Mouse (Mus musculus): ENCODE measurements around the gene Trim44. TPM values are rescaled to one million over a fixed set of nuclear protein-coding genes. Genes with fewer than 3 reads are reported as not detected.
A peak's percentile ranks its signal among the peaks of the same experiment; 100 is the strongest.

Trim44 gene
- polyA plus RNA-seq, 1 experiment, result 35.6 TPM

- 40% methylated on average over 48 of the region's 48 CpGs for WGBS
- no peak overlapping the region for H3K27ac ChIP-seq (ENCODE audit: control insufficient read depth, insufficient read depth, low read length)
- DNase-seq, result no peak
Measured at GRCm38 (mm10) chr2:102399864-102400604, 7.6 kb downstream of the Trim44 start.

DNA sequence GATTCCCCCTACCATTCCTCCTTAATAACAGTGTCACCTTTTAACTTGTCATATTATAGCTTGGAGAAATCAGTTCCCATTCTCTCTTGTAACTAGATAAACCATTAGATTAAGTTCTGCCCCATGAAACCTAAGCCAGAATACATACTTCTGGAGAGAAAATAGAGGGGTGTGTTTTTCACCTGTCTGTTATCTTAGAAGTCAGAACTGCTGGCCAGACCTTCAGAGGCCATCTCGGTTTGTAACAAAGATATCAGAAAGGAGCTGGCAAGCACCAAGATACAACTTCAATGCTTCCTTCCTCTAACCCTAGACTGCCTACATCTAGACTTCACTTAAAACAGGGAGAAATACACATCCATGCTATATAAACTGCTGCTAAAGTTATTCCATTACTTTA lies 11.1 kb downstream of the Trim44 start:
- DNase-seq, result no peak
- WGBS, result 80% methylated on average over 1 of the region's 1 CpGs
- no peaks in the 10 kb centered on the region for H3K36me3 ChIP-seq (ENCODE audit: control insufficient read depth, insufficient read depth, low read length)
- H3K27ac ChIP-seq (ENCODE audit: control insufficient read depth, insufficient read depth, low read length), result no peak overlapping the region
- H3K27me3 ChIP-seq (ENCODE audit: control insufficient read depth, insufficient read depth, low read length), result no peaks in the 10 kb centered on the region
- no peak for TF ChIP-seq CTCF (IDR thresholded peaks at IDR 0.05; ENCODE audit: borderline replicate concordance, control insufficient read depth, extremely low read depth, insufficient read depth, low read length, poor library complexity)
- no peak for TF ChIP-seq POLR2A (IDR thresholded peaks at IDR 0.05; ENCODE audit: control insufficient read depth, extremely low read depth, insufficient read depth, low read length, poor library complexity)
- H3K4me3 ChIP-seq (ENCODE audit: control insufficient read depth, insufficient read depth, low read length), result no peak overlapping the region
- peaks cover 8% of the 10 kb centered on the region for H3K4me1 ChIP-seq (replicated peaks; ENCODE audit: control insufficient read depth, insufficient read depth, low read length)

More at GRCm38 (mm10) chr2:102399864-102400604, 7.6 kb downstream of the Trim44 start:
- Histone ChIP-seq H3K27me3 (ENCODE audit: control insufficient read depth, insufficient read depth, low read length) (no peaks in the 10 kb centered on the region), H3K4me3 (ENCODE audit: control insufficient read depth, insufficient read depth, low read length) (peak overlapping the region; percentile 60), H3K4me1 (replicated peaks; ENCODE audit: control insufficient read depth, insufficient read depth, low read length) (peaks cover 7% of the 10 kb centered on the region), H3K36me3 (ENCODE audit: control insufficient read depth, insufficient read depth, low read length) (no peaks in the 10 kb centered on the region)
- TF ChIP-seq POLR2A (IDR thresholded peaks at IDR 0.05; ENCODE audit: control insufficient read depth, extremely low read depth, insufficient read depth, low read length, poor library complexity), result no peak
- TF ChIP-seq CTCF (IDR thresholded peaks at IDR 0.05; ENCODE audit: borderline replicate concordance, control insufficient read depth, extremely low read depth, insufficient read depth, low read length, poor library complexity), result peak; percentile 46; the same call in 1 of the 2 replicates

DNA sequence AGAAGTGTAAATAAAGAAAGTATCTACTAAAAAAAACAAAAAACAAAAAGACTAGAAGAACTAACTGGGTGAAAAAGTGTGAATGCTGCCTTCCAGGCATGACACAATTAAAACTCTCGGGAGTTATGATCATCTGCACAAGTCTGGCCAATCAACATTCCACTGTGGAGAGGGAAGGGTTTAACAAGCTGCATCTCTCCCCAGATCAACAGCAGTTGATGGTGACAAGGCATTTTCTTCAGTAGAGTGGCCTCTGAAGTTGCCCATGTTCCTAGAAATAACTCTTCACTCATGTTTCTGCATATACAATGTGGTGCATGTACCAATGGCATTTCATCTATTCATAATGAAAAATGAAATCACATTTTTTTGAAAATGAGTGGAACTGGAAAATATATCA lies 14.2 kb downstream of the Trim44 start:
- WGBS, result 93% methylated on average over 1 of the region's 1 CpGs
- TF ChIP-seq CTCF (IDR thresholded peaks at IDR 0.05; ENCODE audit: borderline replicate concordance, control insufficient read depth, extremely low read depth, insufficient read depth, low read length, poor library complexity) (no peak), POLR2A (IDR thresholded peaks at IDR 0.05; ENCODE audit: control insufficient read depth, extremely low read depth, insufficient read depth, low read length, poor library complexity) (no peak)
- Histone ChIP-seq H3K4me1 (replicated peaks; ENCODE audit: control insufficient read depth, insufficient read depth, low read length) (peaks cover 2% of the 10 kb centered on the region; the same call in 1 of the 2 replicates), H3K4me3 (ENCODE audit: control insufficient read depth, insufficient read depth, low read length) (no peak overlapping the region), H3K27ac (ENCODE audit: control insufficient read depth, insufficient read depth, low read length) (no peak overlapping the region), H3K27me3 (ENCODE audit: control insufficient read depth, insufficient read depth, low read length) (no peaks in the 10 kb centered on the region), H3K36me3 (ENCODE audit: control insufficient read depth, insufficient read depth, low read length) (no peaks in the 10 kb centered on the region)
- no peak for DNase-seq

GRCm38 (mm10) chr2:102385328-102385902 lies 22.2 kb downstream of the Trim44 start:
- DNase-seq, result no peak
- TF ChIP-seq CTCF (IDR thresholded peaks at IDR 0.05; ENCODE audit: borderline replicate concordance, control insufficient read depth, extremely low read depth, insufficient read depth, low read length, poor library complexity) (no peak), POLR2A (IDR thresholded peaks at IDR 0.05; ENCODE audit: control insufficient read depth, extremely low read depth, insufficient read depth, low read length, poor library complexity) (no peak)
- peaks cover 3% of the 10 kb centered on the region; the same call in 1 of the 2 replicates for H3K36me3 ChIP-seq (ENCODE audit: control insufficient read depth, insufficient read depth, low read length)
- H3K4me1 ChIP-seq (replicated peaks; ENCODE audit: control insufficient read depth, insufficient read depth, low read length), result peaks cover 3% of the 10 kb centered on the region; the same call in 1 of the 2 replicates
- no peak overlapping the region for H3K4me3 ChIP-seq (ENCODE audit: control insufficient read depth, insufficient read depth, low read length)
- H3K27ac ChIP-seq (ENCODE audit: control insufficient read depth, insufficient read depth, low read length), result no peak overlapping the region
- no peaks in the 10 kb centered on the region for H3K27me3 ChIP-seq (ENCODE audit: control insufficient read depth, insufficient read depth, low read length)

DNA sequence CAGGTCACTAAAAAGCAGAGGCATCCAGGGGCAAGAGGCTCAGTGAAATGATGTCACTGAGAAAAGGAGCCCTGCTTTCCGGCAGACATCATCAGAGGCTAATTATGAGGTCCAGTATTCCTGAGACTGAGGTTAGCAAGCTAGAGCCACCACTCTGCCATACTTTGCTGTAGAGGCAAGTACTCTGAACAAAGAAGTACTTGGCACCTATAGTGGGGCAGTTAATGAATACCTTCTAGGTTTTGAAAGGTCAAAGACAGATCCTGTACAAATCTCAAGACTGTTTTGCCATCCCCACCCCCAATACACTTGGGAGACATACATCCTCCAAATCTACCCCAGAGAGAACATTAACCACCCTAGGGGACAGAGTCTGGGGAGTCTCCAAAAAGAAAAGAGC lies 23.1 kb downstream of the Trim44 start:
- no peak overlapping the region for H3K4me3 ChIP-seq (ENCODE audit: control insufficient read depth, insufficient read depth, low read length)
- no peaks in the 10 kb centered on the region for H3K27me3 ChIP-seq (ENCODE audit: control insufficient read depth, insufficient read depth, low read length)
- TF ChIP-seq POLR2A (IDR thresholded peaks at IDR 0.05; ENCODE audit: control insufficient read depth, extremely low read depth, insufficient read depth, low read length, poor library complexity) (no peak), CTCF (IDR thresholded peaks at IDR 0.05; ENCODE audit: borderline replicate concordance, control insufficient read depth, extremely low read depth, insufficient read depth, low read length, poor library complexity) (no peak)
- WGBS, result 71% methylated on average over 1 of the region's 1 CpGs
- H3K27ac ChIP-seq (ENCODE audit: control insufficient read depth, insufficient read depth, low read length), result no peak overlapping the region
- H3K4me1 ChIP-seq (replicated peaks; ENCODE audit: control insufficient read depth, insufficient read depth, low read length), result peaks cover 3% of the 10 kb centered on the region; the same call in 1 of the 2 replicates
- DNase-seq, result no peak
- H3K36me3 ChIP-seq (ENCODE audit: control insufficient read depth, insufficient read depth, low read length), result peaks cover 4% of the 10 kb centered on the region; the same call in 1 of the 2 replicates

DNA sequence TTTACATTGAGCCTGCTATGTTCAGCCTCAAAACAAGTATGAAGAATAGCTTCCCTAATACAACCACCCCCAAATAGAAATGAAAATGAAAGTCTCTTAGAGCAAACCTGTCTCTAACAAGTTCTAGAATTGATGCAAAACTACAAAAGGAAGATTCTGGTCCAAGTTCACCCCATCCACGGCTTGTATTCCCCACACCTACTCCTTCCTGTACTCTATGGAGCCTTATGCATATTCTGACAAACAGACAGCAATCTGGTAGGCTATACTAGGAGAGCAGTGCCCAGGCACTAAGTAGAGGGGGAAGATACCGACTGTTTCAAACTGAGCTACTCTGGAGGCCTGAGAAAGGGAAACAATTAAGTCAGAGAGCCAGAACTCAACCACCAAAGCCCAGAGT lies 23.6 kb downstream of the Trim44 start:
- H3K27ac ChIP-seq (ENCODE audit: control insufficient read depth, insufficient read depth, low read length), result no peak overlapping the region
- no peaks in the 10 kb centered on the region for H3K27me3 ChIP-seq (ENCODE audit: control insufficient read depth, insufficient read depth, low read length)
- no peak overlapping the region for H3K4me3 ChIP-seq (ENCODE audit: control insufficient read depth, insufficient read depth, low read length)
- DNase-seq, result no peak
- WGBS, result 12% methylated on average over 2 of the region's 2 CpGs
- TF ChIP-seq CTCF (IDR thresholded peaks at IDR 0.05; ENCODE audit: borderline replicate concordance, control insufficient read depth, extremely low read depth, insufficient read depth, low read length, poor library complexity) (no peak), POLR2A (IDR thresholded peaks at IDR 0.05; ENCODE audit: control insufficient read depth, extremely low read depth, insufficient read depth, low read length, poor library complexity) (no peak)
- peaks cover 3% of the 10 kb centered on the region; the same call in 1 of the 2 replicates for H3K4me1 ChIP-seq (replicated peaks; ENCODE audit: control insufficient read depth, insufficient read depth, low read length)
- H3K36me3 ChIP-seq (ENCODE audit: control insufficient read depth, insufficient read depth, low read length), result peaks cover 4% of the 10 kb centered on the region; the same call in 1 of the 2 replicates
